Mouse (Mus musculus): Measurements from ENCODE around the gene Crtap.

- TF ChIP-seq ZNF384 (IDR thresholded peaks at IDR 0.05; ENCODE audit: low read depth, low read length) (no peak), ZC3H11A (IDR thresholded peaks at IDR 0.05; ENCODE audit: borderline replicate concordance, low read depth, low read length) (no peak), CHD2 (IDR thresholded peaks at IDR 0.05; ENCODE audit: low read depth, low read length) (no peak)
Observed at GRCm38 (mm10) chr9:114382936-114383710, 7.4 kb downstream of the Crtap start.
